ENCODE assay signal across 12 mouse cellular contexts in the genomic region with DNA sequence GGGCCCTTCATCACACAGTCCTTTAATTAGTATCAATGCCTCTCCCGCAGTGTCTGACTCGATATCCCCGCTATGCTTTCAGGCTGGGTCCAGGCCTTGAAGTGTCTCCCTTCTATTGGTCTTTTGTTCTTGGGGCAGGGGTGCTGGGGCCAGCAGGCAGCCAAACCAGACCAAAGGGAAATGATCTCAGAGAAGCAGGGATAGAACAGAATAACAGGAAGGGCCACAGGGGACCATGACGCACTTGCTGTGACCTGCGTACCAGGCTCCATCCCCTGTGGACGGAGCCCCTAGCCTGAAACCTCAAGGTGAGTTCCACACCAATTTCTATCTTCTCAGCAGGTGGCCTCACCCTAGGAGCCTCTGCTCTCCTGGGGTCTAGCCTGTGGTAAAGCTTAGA. TPM values are rescaled to one million over a fixed set of nuclear protein-coding genes. Genes with fewer than 3 reads are reported as not detected.
DNase-seq lines count a peak whose midpoint lies in the region; ATAC-seq and TF ChIP-seq lines count a peak whose summit lies in the region.
"Had no signal": no experiment of that assay in that cellular context is flagged by ENCODE, and none has a peak within 500 bp of the region (broad histone marks: within the 10 kb centered on the region; RNA-seq: fewer than 3 reads in every experiment).

No protein-coding gene starts in this region.

- no peaks in the 10 kb centered on the region for H3K9me3 ChIP-seq in limb, embryonic 15.5 days
- H3K9me3 ChIP-seq in limb, embryonic 10.5 days (replicated peaks) = no peaks in the 10 kb centered on the region
- H3K9me3 ChIP-seq in embryonic facial prominence, embryonic 15.5 days (replicated peaks) = no peaks in the 10 kb centered on the region

- DNase-seq in gastrocnemius, adult 2 months = no peak
- DNase-seq in gastrocnemius, adult 8-10 months (ENCODE audit: low spot score in 2 of 2) = no peak
- DNase-seq in limb, embryonic 10.5 days (ENCODE audit: low spot score) = no peak
- DNase-seq in lung, postnatal 36 days = peak; percentile 59
- DNase-seq in B cell, adult 2 months = no peak
- no peak for DNase-seq in embryo, embryonic 11 days
- DNase-seq: thymus, postnatal 36 days had no signal

- peak overlapping the region; percentile 84 for H3K27ac ChIP-seq in gastrocnemius, adult 2 months
- peak overlapping the region; percentile 61; the same call in 1 of the 2 replicates for H3K27ac ChIP-seq in limb, embryonic 15.5 days
- H3K27ac ChIP-seq in limb, embryonic 10.5 days = no peak overlapping the region
- peak overlapping the region; percentile 71; the same call in 1 of the 2 replicates for H3K27ac ChIP-seq in embryonic facial prominence, embryonic 15.5 days (replicated peaks)

- intact Hi-C loops in gastrocnemius, adult 2 months (cut with DNase I) = no loop called here

- H3K27me3 ChIP-seq in limb, embryonic 15.5 days = no peaks in the 10 kb centered on the region
- H3K27me3 ChIP-seq in limb, embryonic 10.5 days (ENCODE audit: low read depth, poor library complexity, severe bottlenecking) = no peaks in the 10 kb centered on the region
- H3K27me3 ChIP-seq in embryonic facial prominence, embryonic 15.5 days = no peaks in the 10 kb centered on the region

- no peak for TF ChIP-seq CTCF in gastrocnemius, adult 2 months (IDR thresholded peaks at IDR 0.05)

- ATAC-seq in limb, embryonic 15.5 days (ENCODE audit: insufficient number of reproducible peaks, low FRiP score, low TSS enrichment, low read depth) = no peak
- no peak for ATAC-seq in embryonic facial prominence, embryonic 15.5 days (ENCODE audit: insufficient number of reproducible peaks, low FRiP score, low TSS enrichment, low read depth)
- ATAC-seq: CD4-positive, CD25-positive, alpha-beta regulatory T cell, adult 4 months had no signal

- peak overlapping the region; percentile 9; the same call in 1 of the 2 replicates for H3K4me3 ChIP-seq in gastrocnemius, adult 2 months
- no peak overlapping the region for H3K4me3 ChIP-seq in limb, embryonic 15.5 days
- no peak overlapping the region for H3K4me3 ChIP-seq in limb, embryonic 10.5 days
- no peak overlapping the region for H3K4me3 ChIP-seq in embryonic facial prominence, embryonic 15.5 days (replicated peaks)
- H3K4me3 ChIP-seq: erythroblast, embryonic 14.5 days had no signal

- H3K4me1 ChIP-seq in limb, embryonic 15.5 days = peaks cover 21% of the 10 kb centered on the region
- peaks cover 3% of the 10 kb centered on the region for H3K4me1 ChIP-seq in limb, embryonic 10.5 days
- H3K4me1 ChIP-seq in embryonic facial prominence, embryonic 15.5 days = peaks cover 40% of the 10 kb centered on the region

- WGBS in limb, embryonic 15.5 days = 81% methylated on average over 6 of the region's 6 CpGs
- 94% methylated on average over 6 of the region's 6 CpGs for WGBS in limb, embryonic 10.5 days
- WGBS in embryonic facial prominence, embryonic 15.5 days = 78% methylated on average over 6 of the region's 6 CpGs

- no peak overlapping the region for H3K9ac ChIP-seq in limb, embryonic 15.5 days
- no peak overlapping the region for H3K9ac ChIP-seq in embryonic facial prominence, embryonic 15.5 days

- peaks cover 74% of the 10 kb centered on the region for H3K36me3 ChIP-seq in limb, embryonic 15.5 days
- peaks cover 90% of the 10 kb centered on the region for H3K36me3 ChIP-seq in limb, embryonic 10.5 days
- H3K36me3 ChIP-seq in embryonic facial prominence, embryonic 15.5 days = peaks cover 82% of the 10 kb centered on the region

- no peak overlapping the region for H3K4me2 ChIP-seq in limb, embryonic 15.5 days
- no peak overlapping the region for H3K4me2 ChIP-seq in embryonic facial prominence, embryonic 15.5 days (replicated peaks)

RNA-seq across cellular contexts. Expression of a gene that starts 9.1 kb away (rescaled TPM):
- total RNA-seq in gastrocnemius, adult 2 months (2021) = 10 to 100 TPM; 11.2 to 17.9 TPM
- total RNA-seq in gastrocnemius, adult 8-10 months (2022) = 10 to 100 TPM in 2 of 4 experiments, 1 to 10 TPM in 2; 8.7 to 12.4 (median 10.1) TPM
- polyA plus RNA-seq in limb, embryonic 15.5 days (2015; fragmentation: Nextera tagmentation; extraction: Ambion mirVana) = 13.6 and 23.6 TPM in 2 replicates
- polyA plus RNA-seq in limb, embryonic 10.5 days (2016; fragmentation: Nextera tagmentation; extraction: Ambion mirVana) = 2.2 and 3.6 TPM in 2 replicates
- polyA plus RNA-seq in embryonic facial prominence, embryonic 15.5 days (2015; fragmentation: Nextera tagmentation; extraction: Ambion mirVana) = 21.2 and 22.7 TPM in 2 replicates
- total RNA-seq: hematopoietic stem cell, adult 5-6 weeks had no signal
- polyA plus RNA-seq: CD4-positive, CD25-positive, alpha-beta regulatory T cell, adult 4 months; erythroblast, embryonic 14.5 days had no signal

RNA-seq across cellular contexts. Expression of a gene that starts 17.1 kb away (rescaled TPM):
- total RNA-seq in gastrocnemius, adult 2 months (2021) = 10 to 100 TPM; 59.9 to 77.7 TPM
- total RNA-seq in gastrocnemius, adult 8-10 months (2022) = 10 to 100 TPM; 62.4 to 78.5 (median 71.2) TPM
- 385 and 394 TPM in 2 replicates for polyA plus RNA-seq in limb, embryonic 15.5 days (2015; fragmentation: Nextera tagmentation; extraction: Ambion mirVana)
- polyA plus RNA-seq in limb, embryonic 10.5 days (2016; fragmentation: Nextera tagmentation; extraction: Ambion mirVana) = 355 and 403 TPM in 2 replicates
- polyA plus RNA-seq in embryonic facial prominence, embryonic 15.5 days (2015; fragmentation: Nextera tagmentation; extraction: Ambion mirVana) = 458 and 459 TPM in 2 replicates

RNA-seq across cellular contexts. Expression of a gene that starts 30.7 kb away (rescaled TPM):
- total RNA-seq in gastrocnemius, adult 2 months (2021) = 10 to 100 TPM; 48.5 to 50.4 TPM
- total RNA-seq in gastrocnemius, adult 8-10 months (2022) = 10 to 100 TPM; 51.3 to 56.2 (median 54.0) TPM
- polyA plus RNA-seq in limb, embryonic 15.5 days (2015; fragmentation: Nextera tagmentation; extraction: Ambion mirVana) = 45.9 and 58.8 TPM in 2 replicates
- 55.0 and 69.4 TPM in 2 replicates for polyA plus RNA-seq in limb, embryonic 10.5 days (2016; fragmentation: Nextera tagmentation; extraction: Ambion mirVana)
- polyA plus RNA-seq in embryonic facial prominence, embryonic 15.5 days (2015; fragmentation: Nextera tagmentation; extraction: Ambion mirVana) = 46.8 and 47.1 TPM in 2 replicates

RNA-seq across cellular contexts. Expression of a gene that starts 37.5 kb away (rescaled TPM):
- total RNA-seq in gastrocnemius, adult 2 months (2021) = under 1 TPM; 0.22 to 0.33 TPM
- under 1 TPM in 2 of 4 experiments, not detected in 2; 0.24 to 0.56 TPM for total RNA-seq in gastrocnemius, adult 8-10 months (2022)
- polyA plus RNA-seq in limb, embryonic 15.5 days (2015; fragmentation: Nextera tagmentation; extraction: Ambion mirVana) = 1.6 and 1.8 TPM in 2 replicates
- 0.56 and 0.82 TPM in 2 replicates for polyA plus RNA-seq in limb, embryonic 10.5 days (2016; fragmentation: Nextera tagmentation; extraction: Ambion mirVana)
- 2.0 TPM in 2 replicates for polyA plus RNA-seq in embryonic facial prominence, embryonic 15.5 days (2015; fragmentation: Nextera tagmentation; extraction: Ambion mirVana)
- polyA plus RNA-seq: erythroblast, embryonic 14.5 days had no signal

RNA-seq across cellular contexts. Expression of a gene that starts 39.4 kb away (rescaled TPM):
- total RNA-seq in gastrocnemius, adult 2 months (2021) = 10 to 100 TPM; 11.8 to 14.7 TPM
- total RNA-seq in gastrocnemius, adult 8-10 months (2022) = 10 to 100 TPM; 12.1 to 16.8 (median 15.5) TPM
- 17.6 and 21.4 TPM in 2 replicates for polyA plus RNA-seq in limb, embryonic 15.5 days (2015; fragmentation: Nextera tagmentation; extraction: Ambion mirVana)
- 20.1 and 22.5 TPM in 2 replicates for polyA plus RNA-seq in limb, embryonic 10.5 days (2016; fragmentation: Nextera tagmentation; extraction: Ambion mirVana)
- polyA plus RNA-seq in embryonic facial prominence, embryonic 15.5 days (2015; fragmentation: Nextera tagmentation; extraction: Ambion mirVana) = 21.5 and 22.8 TPM in 2 replicates
